Mouse (Mus musculus) midbrain, embryonic 12.5 days (tissue): ENCODE measurements at regions not wholly inside any gene's neighbourhood (a gene's known extent, or its start where the extent isn't known, plus 50 kb on each side); places are given as distances from the start of the nearest gene placed in this dataset.
"Not testable (repeated sequence)": the region's sequence is repeated elsewhere in the genome, so short reads cannot be mapped to it uniquely, and the experiment has no call there.

Source experiments
- ATAC-seq: fragments of 200-750 bp; cut with Nextera tagmentation; 2 replicates; pipeline ENCODE4 v1.8.0; 2017; ENCODE audit warnings: low read depth, moderate TSS enrichment, moderate library complexity; ENCODE audit not compliant: low FRiP score
- H3K27ac ChIP-seq: fragments of 300-500 bp; sonication (generic); replicated peaks from 2 replicates; pipeline ENCODE4 v1.5.1; 2016; ENCODE audit warnings: mild to moderate bottlenecking
- H3K27me3 ChIP-seq: fragments of 300-500 bp; sonication (generic); 2 replicates; pipeline ENCODE4 v1.6.1; 2016; ENCODE audit warnings: mild to moderate bottlenecking
- H3K36me3 ChIP-seq: fragments of 300-500 bp; sonication (generic); 2 replicates; pipeline ENCODE4 v1.6.1; 2016
- H3K4me1 ChIP-seq: fragments of 300-500 bp; sonication (generic); 2 replicates; pipeline ENCODE4 v1.6.1; 2016
- H3K4me2 ChIP-seq: fragments of 300-500 bp; sonication (generic); replicated peaks from 2 replicates; pipeline ENCODE4 v1.6.1; 2016; ENCODE audit warnings: mild to moderate bottlenecking, moderate library complexity
- H3K4me3 ChIP-seq: fragments of 300-500 bp; sonication (generic); 2 replicates; pipeline ENCODE4 v1.5.1; 2016; ENCODE audit warnings: mild to moderate bottlenecking
- H3K9ac ChIP-seq: fragments of 300-500 bp; sonication (generic); replicated peaks from 2 replicates; pipeline ENCODE4 v1.6.1; 2016; ENCODE audit warnings: mild to moderate bottlenecking, moderate library complexity
- H3K9me3 ChIP-seq: fragments of 300-500 bp; sonication (generic); 2 replicates; pipeline ENCODE4 v1.6.1; 2016; ENCODE audit warnings: mild to moderate bottlenecking
- WGBS: fragments of 180-500 bp; shearing (Covaris S2); methylation state at CpG from one replicate; pipeline ENCODE4 v1.1.7; 2016; 5-methylcytosine and 5-hydroxymethylcytosine counted together

DNA sequence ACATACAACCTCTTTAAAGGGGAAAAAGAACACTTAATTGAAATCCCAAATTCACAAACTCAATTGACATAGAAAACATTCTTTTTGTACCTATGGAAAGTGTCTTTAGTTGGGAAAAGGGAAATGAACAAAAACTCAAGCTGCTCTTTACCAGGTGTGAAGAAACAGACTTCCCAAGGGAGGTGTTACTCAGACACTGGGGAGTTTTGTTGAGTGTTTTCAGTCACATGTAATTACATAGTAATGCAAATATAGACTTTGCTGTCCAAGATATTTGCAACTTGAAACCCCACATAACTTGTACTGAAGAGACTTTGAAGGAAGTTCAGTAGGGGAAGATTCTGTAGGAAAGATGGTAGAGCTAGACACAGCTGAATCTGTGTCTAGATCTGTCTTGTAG, 547.7 kb upstream of the Zfp960 start:
- H3K27ac ChIP-seq, result no peak overlapping the region
- H3K4me1 ChIP-seq, result no peaks in the 10 kb centered on the region
- H3K27me3 ChIP-seq, result no peaks in the 10 kb centered on the region
- ATAC-seq, result no peak
- no peak overlapping the region for H3K4me2 ChIP-seq
- no peaks in the 10 kb centered on the region for H3K36me3 ChIP-seq
- no peak overlapping the region for H3K9ac ChIP-seq
- H3K9me3 ChIP-seq, result no peaks in the 10 kb centered on the region
- no peak overlapping the region for H3K4me3 ChIP-seq

DNA sequence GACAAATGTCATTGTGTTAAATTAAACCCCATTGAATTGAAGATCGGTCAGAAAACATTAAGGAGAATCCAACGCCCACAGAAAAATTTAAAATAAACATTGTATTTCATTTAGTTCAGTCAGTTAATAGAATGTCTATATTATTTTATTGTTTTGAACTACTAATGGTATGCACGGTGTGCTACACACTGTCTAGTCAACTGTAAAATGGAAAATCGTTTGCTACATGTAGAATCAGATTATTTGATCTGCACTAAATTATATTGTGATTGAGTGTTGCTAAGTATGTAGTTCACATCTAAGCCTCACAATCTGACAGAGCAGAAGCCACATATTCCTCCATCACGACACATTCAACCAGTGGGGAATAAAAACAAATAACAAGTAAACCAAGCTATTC, 570.0 kb upstream of the Zfp960 start:
- Histone ChIP-seq H3K9ac (no peak overlapping the region), H3K36me3 (no peaks in the 10 kb centered on the region), H3K4me1 (no peaks in the 10 kb centered on the region), H3K4me2 (no peak overlapping the region), H3K27me3 (no peaks in the 10 kb centered on the region), H3K27ac (no peak overlapping the region), H3K9me3 (no peaks in the 10 kb centered on the region), H3K4me3 (no peak overlapping the region)
- WGBS, result 60% methylated on average over 5 of the region's 5 CpGs
- peak; percentile 38 for ATAC-seq

DNA sequence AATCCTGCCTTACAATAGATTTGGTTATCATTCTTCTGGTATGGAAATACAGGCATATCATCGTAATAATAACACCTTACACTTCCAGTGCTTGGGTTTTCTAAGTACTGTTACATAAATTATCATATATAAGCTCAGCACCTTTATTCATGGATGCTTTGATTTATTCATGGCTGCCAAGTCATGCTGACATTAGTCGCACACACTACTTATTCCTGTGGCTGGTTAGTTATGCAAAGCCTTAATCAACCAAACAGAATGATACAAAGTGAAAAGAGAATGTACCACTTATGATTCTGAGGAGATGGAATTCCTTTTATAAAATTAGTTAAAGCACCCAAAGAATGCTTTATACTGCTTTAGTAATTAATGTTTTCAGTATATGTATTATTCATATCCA, 570.4 kb upstream of the Zfp960 start:
- peak; percentile 81 for ATAC-seq
- Histone ChIP-seq H3K4me1 (no peaks in the 10 kb centered on the region), H3K9ac (no peak overlapping the region), H3K27me3 (no peaks in the 10 kb centered on the region), H3K9me3 (no peaks in the 10 kb centered on the region), H3K4me3 (no peak overlapping the region), H3K27ac (no peak overlapping the region), H3K4me2 (no peak overlapping the region), H3K36me3 (no peaks in the 10 kb centered on the region)
- WGBS, result 39% methylated on average over 2 of the region's 2 CpGs

DNA sequence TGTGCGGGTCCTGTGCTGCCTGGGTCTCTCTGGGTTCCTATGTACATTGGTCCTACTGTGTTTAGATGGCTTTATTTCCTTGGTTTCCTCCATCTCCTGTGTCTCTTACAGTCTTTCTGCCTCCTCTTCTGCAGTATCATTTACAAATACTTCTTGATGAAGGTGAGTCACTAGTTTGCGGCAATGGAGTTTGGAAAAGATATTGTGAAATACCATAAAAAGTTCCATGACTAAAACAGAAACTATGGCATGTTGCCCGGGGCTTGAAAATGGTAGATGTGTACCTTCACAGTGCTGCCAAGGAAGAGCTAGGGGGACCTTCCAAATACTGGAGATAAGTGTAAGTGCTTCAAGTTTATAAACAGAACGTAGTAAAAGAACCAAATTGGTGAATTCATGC, 571.4 kb upstream of the Zfp960 start:
- Histone ChIP-seq H3K4me2 (no peak overlapping the region), H3K4me1 (no peaks in the 10 kb centered on the region), H3K36me3 (no peaks in the 10 kb centered on the region), H3K27ac (no peak overlapping the region), H3K9me3 (no peaks in the 10 kb centered on the region), H3K27me3 (no peaks in the 10 kb centered on the region), H3K4me3 (no peak overlapping the region), H3K9ac (no peak overlapping the region)
- 92% methylated on average over 4 of the region's 4 CpGs for WGBS
- ATAC-seq, result no peak

DNA sequence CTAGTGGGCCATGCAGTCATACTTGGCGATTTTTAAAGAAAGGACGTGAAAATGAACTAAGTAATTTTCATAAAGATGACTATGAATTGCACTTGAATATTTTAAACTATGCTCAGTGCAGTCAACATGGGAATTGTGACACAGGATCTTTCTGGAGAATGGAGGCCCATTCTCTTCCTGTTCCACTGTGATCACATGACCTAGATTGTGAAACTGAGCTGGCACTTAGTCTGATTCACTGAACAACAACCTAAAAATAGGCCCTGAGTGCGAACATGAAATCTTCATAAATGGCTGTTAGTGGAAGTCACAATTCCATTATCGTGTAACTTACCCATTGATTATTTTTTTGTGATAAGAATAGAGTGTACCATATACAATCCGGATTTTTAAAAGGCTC, 577.6 kb upstream of the Zfp960 start:
- Histone ChIP-seq H3K4me3 (no peak overlapping the region), H3K36me3 (no peaks in the 10 kb centered on the region), H3K27ac (no peak overlapping the region), H3K27me3 (no peaks in the 10 kb centered on the region), H3K9me3 (no peaks in the 10 kb centered on the region; the same call in 1 of the 2 replicates), H3K9ac (no peak overlapping the region), H3K4me1 (no peaks in the 10 kb centered on the region), H3K4me2 (no peak overlapping the region)
- ATAC-seq, result no peak
- 91% methylated on average over 5 of the region's 5 CpGs for WGBS

DNA sequence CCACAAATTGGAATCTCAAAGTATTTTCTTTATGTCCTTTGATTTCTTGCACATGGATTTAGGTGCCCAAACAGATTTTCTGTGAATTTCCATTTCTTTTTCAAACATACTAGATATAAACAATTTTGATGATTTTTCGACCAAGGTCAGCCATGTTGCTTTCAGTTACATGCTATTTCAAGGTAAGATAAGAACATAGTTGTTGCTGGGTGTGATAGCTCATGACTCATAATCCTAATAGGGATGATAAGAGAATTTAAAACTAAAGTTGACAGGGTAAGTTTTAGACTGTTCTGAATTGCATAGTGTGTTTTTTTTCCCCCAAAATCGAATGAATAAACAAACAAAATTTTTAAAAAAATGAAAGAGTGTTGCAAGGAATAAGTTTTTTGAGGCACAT, 579.9 kb upstream of the Zfp960 start:
- no peaks in the 10 kb centered on the region for H3K27me3 ChIP-seq
- no peaks in the 10 kb centered on the region; the same call in 1 of the 2 replicates for H3K9me3 ChIP-seq
- no peak overlapping the region for H3K4me2 ChIP-seq
- no peaks in the 10 kb centered on the region for H3K4me1 ChIP-seq
- no peak overlapping the region for H3K27ac ChIP-seq
- no peaks in the 10 kb centered on the region for H3K36me3 ChIP-seq
- ATAC-seq, result no peak
- no peak overlapping the region for H3K4me3 ChIP-seq
- WGBS, result 81% methylated on average over 2 of the region's 2 CpGs
- H3K9ac ChIP-seq, result no peak overlapping the region

DNA sequence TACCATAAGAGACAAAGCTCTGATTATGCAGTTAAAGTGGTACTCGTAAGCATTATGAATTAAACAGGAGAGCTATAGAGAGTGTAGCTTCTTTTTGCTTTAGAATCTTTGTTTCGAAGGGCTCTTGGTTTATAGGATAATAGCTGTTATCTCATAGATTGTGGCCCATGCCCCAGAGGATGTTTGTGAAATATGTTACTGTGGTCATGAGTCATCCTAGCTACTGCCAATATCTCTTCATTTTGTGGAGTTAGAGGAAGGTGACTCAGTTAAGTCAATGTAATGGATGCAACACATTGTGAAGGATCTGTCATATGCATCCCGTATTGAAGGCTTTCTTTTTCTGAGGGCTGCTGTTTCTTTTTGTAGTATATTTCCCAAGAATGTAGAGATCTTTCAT, 582.2 kb upstream of the Zfp960 start:
- Histone ChIP-seq H3K27ac (no peak overlapping the region), H3K4me3 (no peak overlapping the region), H3K9me3 (no peaks in the 10 kb centered on the region; the same call in 1 of the 2 replicates), H3K27me3 (no peaks in the 10 kb centered on the region), H3K36me3 (no peaks in the 10 kb centered on the region), H3K4me1 (no peaks in the 10 kb centered on the region), H3K4me2 (no peak overlapping the region), H3K9ac (no peak overlapping the region)
- 91% methylated on average over 3 of the region's 3 CpGs for WGBS
- no peak for ATAC-seq

DNA sequence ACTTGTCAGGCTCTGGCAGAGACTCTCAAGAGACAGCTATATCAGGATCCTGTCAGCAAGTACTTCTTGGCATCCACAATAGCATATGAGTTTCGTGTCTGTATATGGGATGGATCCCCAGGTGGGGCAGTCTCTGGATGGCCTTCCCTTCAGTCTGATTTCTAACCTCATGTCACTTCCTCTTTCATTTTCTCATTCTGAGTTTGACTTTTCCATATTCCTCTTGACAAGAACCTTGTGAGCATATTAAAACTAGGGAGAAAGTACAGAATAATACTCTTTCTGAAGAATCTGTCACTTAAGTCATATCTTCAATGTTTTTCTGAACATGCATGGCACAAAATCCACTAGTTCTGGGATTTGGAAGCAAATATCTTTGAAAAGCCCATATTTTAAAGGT, 583.3 kb upstream of the Zfp960 start:
- Histone ChIP-seq H3K27ac (no peak overlapping the region), H3K9ac (no peak overlapping the region), H3K36me3 (no peaks in the 10 kb centered on the region), H3K9me3 (no peaks in the 10 kb centered on the region), H3K4me1 (no peaks in the 10 kb centered on the region), H3K27me3 (no peaks in the 10 kb centered on the region), H3K4me3 (no peak overlapping the region), H3K4me2 (no peak overlapping the region)
- 81% methylated on average over 1 of the region's 1 CpGs for WGBS
- no peak for ATAC-seq

DNA sequence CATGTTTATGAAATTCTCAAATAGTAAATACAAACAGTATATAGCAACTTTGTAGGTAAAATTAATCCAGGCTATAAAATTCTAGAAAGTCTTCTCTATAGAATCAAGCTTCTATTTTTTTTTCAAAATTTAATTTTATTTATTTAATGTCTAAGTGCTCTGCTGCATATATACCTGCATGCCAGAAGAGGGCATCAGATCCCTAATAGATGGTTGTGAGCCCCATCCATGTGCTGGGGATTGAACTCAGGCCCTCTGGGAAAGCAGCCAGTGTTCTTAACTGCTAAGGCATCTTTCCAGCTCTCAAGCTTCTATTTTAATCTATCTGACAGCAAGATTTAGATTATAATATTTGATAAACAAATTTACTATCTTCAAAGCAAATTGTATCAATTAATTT, 602.7 kb upstream of the Zfp960 start:
- Histone ChIP-seq H3K4me3 (no peak overlapping the region), H3K27ac (no peak overlapping the region), H3K4me2 (no peak overlapping the region), H3K9ac (no peak overlapping the region), H3K36me3 (no peaks in the 10 kb centered on the region), H3K9me3 (no peaks in the 10 kb centered on the region), H3K27me3 (no peaks in the 10 kb centered on the region), H3K4me1 (no peaks in the 10 kb centered on the region)
- no peak for ATAC-seq

DNA sequence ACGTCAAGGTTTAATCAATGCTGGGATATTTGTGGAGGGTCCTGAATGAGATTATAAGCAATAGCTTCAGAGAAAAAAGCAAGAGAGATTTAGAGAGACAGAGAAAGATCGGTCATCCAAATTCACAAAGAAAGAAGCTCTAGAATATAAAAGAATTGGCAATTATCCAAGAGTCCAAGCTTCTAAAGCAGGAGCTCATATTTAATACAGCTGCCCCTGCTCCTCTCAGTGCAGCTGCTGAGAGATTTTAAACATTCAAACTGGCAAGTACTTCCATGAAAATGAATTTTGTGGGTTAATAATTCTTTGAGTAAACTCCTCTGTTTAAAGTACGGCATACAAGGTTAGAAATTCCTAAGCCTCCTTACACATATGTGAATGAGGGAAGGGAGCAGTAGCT, 610.8 kb upstream of the Zfp960 start:
- no peaks in the 10 kb centered on the region for H3K27me3 ChIP-seq
- H3K9me3 ChIP-seq, result no peaks in the 10 kb centered on the region
- 42% methylated on average over 3 of the region's 3 CpGs for WGBS
- H3K36me3 ChIP-seq, result no peaks in the 10 kb centered on the region
- H3K4me3 ChIP-seq, result no peak overlapping the region
- H3K27ac ChIP-seq, result no peak overlapping the region
- no peak for ATAC-seq
- H3K4me1 ChIP-seq, result peaks cover 4% of the 10 kb centered on the region
- no peak overlapping the region for H3K4me2 ChIP-seq
- no peak overlapping the region for H3K9ac ChIP-seq

DNA sequence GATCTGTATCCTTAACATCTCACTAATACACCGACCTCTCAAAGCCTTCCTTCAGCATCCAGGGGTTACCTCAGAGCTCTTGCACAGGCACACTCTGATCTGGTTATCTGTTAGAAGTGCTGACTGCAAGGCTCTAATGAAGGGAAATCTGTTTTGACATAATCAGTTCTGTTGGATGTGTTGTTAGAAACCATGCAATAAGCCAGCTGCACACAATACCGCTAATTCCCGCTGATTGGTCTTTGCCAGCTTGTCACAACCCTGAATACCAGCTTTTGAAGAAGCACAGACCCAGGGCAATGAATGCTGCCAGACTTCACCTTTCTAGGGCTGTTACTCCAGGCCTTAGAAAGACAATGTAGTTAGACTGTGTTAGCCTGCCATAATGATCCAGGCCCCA, 613.7 kb upstream of the Rgmb start:
- H3K36me3 ChIP-seq, result no peaks in the 10 kb centered on the region
- H3K27me3 ChIP-seq, result no peaks in the 10 kb centered on the region
- ATAC-seq, result peak; percentile 52; the same call in 1 of the 2 replicates
- 72% methylated on average over 3 of the region's 3 CpGs for WGBS
- no peak overlapping the region for H3K4me2 ChIP-seq
- H3K4me1 ChIP-seq, result no peaks in the 10 kb centered on the region
- H3K27ac ChIP-seq, result no peak overlapping the region
- H3K9me3 ChIP-seq, result no peaks in the 10 kb centered on the region
- no peak overlapping the region for H3K4me3 ChIP-seq
- no peak overlapping the region for H3K9ac ChIP-seq

DNA sequence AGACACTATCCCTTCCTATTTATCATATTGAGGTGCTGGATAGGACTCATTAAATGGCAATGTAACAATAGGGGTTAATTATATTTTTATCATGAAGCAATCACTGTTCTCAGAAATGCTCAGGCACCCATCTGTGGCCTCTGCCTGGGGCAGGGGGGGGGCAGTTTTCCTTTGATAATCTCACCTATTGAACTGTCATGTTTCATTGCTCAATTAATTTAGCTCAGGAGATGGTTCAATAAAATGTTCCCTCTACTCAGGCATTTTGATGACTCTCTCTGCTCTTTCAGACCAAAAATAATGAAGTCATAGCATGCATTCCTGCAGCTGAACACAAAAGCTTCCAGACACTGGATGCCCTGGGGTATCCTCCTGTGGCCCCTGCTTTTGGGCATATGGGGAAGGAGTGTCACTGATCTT, 564.4 kb upstream of the Rgmb start:
- ATAC-seq, result peak; percentile 80
- H3K9me3 ChIP-seq, result no peaks in the 10 kb centered on the region
- no peak overlapping the region for H3K4me2 ChIP-seq

DNA sequence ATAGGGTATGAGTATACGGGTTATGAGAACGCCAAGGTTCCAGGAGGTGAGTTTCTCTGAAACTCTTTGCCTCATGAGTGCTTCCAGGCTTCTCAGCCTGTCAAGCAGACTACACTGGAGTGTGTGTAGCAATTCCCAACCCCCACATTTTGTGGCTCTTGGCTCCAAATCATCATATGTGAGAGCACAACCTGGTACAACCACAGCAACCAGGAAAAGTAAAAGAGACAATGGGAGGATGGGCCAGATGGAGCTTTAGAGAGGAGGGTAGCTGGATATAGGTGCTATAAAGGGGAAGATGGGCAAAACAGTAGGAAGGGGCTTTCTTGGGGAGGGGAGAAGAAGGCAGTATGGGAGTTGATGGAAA, 544.0 kb upstream of the Rgmb start:
- H3K9me3 ChIP-seq, H3K27me3 ChIP-seq, H3K4me3 ChIP-seq, H3K9ac ChIP-seq, H3K4me1 ChIP-seq, ATAC-seq, H3K36me3 ChIP-seq, H3K27ac ChIP-seq, H3K4me2 ChIP-seq: not testable (repeated sequence)
- 90% methylated on average over 2 of the region's 2 CpGs for whole genome bisulfite sequencing

More for the DNA sequence above, 564.4 kb upstream of the Rgmb start:
- Histone ChIP-seq H3K27me3 (no peaks in the 10 kb centered on the region), H3K36me3 (no peaks in the 10 kb centered on the region), H3K9ac (no peak overlapping the region), H3K27ac (no peak overlapping the region), H3K4me3 (no peak overlapping the region), H3K4me1 (no peaks in the 10 kb centered on the region)
